Mouse (Mus musculus) liver, embryonic 14.5 days (tissue): ENCODE results near the gene Irf2.

Experiments used
- CTCF ChIP-seq: IDR thresholded peaks from 2 replicates; pipeline ENCODE4 v1.5.1; 2016; ENCODE audit warnings: antibody characterized with exemption, low read depth, control low read depth
- EP300 ChIP-seq: IDR thresholded peaks from 2 replicates; pipeline ENCODE4 v1.6.1; 2016; ENCODE audit warnings: antibody characterized with exemption, low read depth

DNA sequence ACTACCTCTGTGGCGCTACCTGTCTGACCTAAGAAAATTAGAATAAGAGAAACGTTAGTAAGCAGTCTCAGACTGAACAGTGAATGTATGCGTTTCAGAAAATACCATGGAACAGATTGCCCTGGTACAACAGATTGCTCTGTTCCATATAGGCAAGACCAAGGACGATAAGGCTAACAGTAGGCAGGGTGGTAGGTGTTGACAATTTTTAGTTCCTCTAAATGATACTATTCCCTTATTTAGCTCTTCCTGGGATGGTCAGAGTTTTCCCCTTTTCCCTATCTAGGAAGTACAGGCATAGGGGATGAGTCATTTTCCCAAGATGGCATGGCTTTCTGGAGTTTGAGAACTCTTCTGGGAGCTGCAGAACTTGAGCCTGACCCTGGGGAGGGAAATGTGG lies 73.4 kb downstream of the Irf2 start:
- TF ChIP-seq EP300 (no peak), CTCF (no peak)
